24 mouse cellular contexts compared by ENCODE assay signal in the genomic region with DNA sequence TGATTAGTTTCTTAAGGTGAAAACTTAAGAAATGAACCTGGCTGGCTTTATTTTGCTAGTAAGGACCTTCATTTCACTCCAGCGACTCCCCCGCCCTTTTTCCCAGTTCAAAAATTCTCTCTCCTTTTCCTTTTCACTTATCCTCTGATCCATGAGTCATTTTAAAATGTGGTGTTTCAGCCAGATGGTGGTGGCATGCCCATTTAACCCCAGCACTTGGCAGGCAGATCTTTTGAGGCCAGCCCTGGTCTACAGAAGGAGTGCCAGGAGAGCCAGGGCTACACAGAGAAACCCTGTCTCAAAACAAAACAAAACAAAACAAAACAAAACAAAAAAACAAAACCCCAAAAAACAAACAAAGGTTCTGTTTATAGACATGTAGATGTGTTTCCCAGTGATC. TPM values are rescaled to one million over a fixed set of nuclear protein-coding genes. Genes with fewer than 3 reads are reported as not detected.
A peak's percentile ranks its signal among the peaks of the same experiment; 100 is the strongest.
DNase-seq lines count a peak whose midpoint lies in the region; ATAC-seq and TF ChIP-seq lines count a peak whose summit lies in the region.
"Had no signal": no experiment of that assay in that cellular context is flagged by ENCODE, and none has a peak within 500 bp of the region (broad histone marks: within the 10 kb centered on the region; RNA-seq: fewer than 3 reads in every experiment).

No protein-coding gene starts in this region.

- peak; percentile 51 for DNase-seq in left cerebral cortex, postnatal 4 days
- no peak for DNase-seq in left cerebral cortex, postnatal 25 days (ENCODE audit: low spot score in 2 of 2)
- no peak for DNase-seq in Patski (ENCODE audit: low read depth, low spot score)
- DNase-seq in cerebellum, adult 9-11 months: peak; percentile 77
- DNase-seq in kidney, postnatal 25 days: no peak
- DNase-seq in spleen, adult 12 weeks (ENCODE audit: low spot score): no peak
- DNase-seq: gastrocnemius, postnatal 25 days; kidney, adult 18-20 months; kidney, postnatal 10 days; layer of hippocampus, postnatal 36 days; liver; lung, postnatal 10 days; right cerebral cortex, postnatal 25 days; thymus, adult 2 months had no signal

- 67% methylated on average over 2 of the region's 2 CpGs for WGBS in forebrain, embryonic 16.5 days

- no peaks in the 10 kb centered on the region for H3K9me3 ChIP-seq in forebrain, embryonic 16.5 days (ENCODE audit: control insufficient read depth, low read length)
- H3K9me3 ChIP-seq: forebrain, embryonic 13.5 days; heart, embryonic 15.5 days; megakaryocyte, embryonic 14.5 days; midbrain, embryonic 15.5 days; stomach, embryonic 15.5 days had no signal

- intact Hi-C loops in left cerebral cortex, postnatal 4 days (cut with DNase I): no loop called here
- intact Hi-C loops in left cerebral cortex, postnatal 25 days (cut with DNase I): no loop called here

- no peak overlapping the region for H3K4me2 ChIP-seq in forebrain, embryonic 16.5 days (ENCODE audit: low read length)
- H3K4me2 ChIP-seq: forebrain, embryonic 13.5 days; heart, embryonic 15.5 days; midbrain, embryonic 15.5 days; stomach, embryonic 15.5 days had no signal

- H3K27me3 ChIP-seq in Patski: no peaks in the 10 kb centered on the region
- H3K27me3 ChIP-seq in forebrain, embryonic 16.5 days (replicated peaks; ENCODE audit: control insufficient read depth, insufficient read depth, low read length): no peaks in the 10 kb centered on the region
- H3K27me3 ChIP-seq: forebrain, embryonic 13.5 days; heart, embryonic 15.5 days; megakaryocyte, embryonic 14.5 days; midbrain, embryonic 15.5 days; stomach, embryonic 15.5 days had no signal

- H3K4me1 ChIP-seq in forebrain, embryonic 16.5 days (replicated peaks; ENCODE audit: control insufficient read depth, insufficient read depth, low read length): no peaks in the 10 kb centered on the region
- H3K4me1 ChIP-seq: forebrain, embryonic 13.5 days; midbrain, embryonic 15.5 days; stomach, embryonic 15.5 days had no signal

- CTCF ChIA-PET in Patski (lab: Charles Lee): interaction anchor here (0.7 to 2.1 kb wide), 3 partner anchors 11 to 114 kb away, joined by 4 to 7 read pairs (median 4); no protein-coding TSS in a partner anchor

- H3K9ac ChIP-seq in forebrain, embryonic 16.5 days (replicated peaks; ENCODE audit: low read depth, low read length): no peak overlapping the region
- H3K9ac ChIP-seq: forebrain, embryonic 13.5 days; heart, embryonic 15.5 days; midbrain, embryonic 15.5 days; stomach, embryonic 15.5 days had no signal

- no peak overlapping the region for H3K27ac ChIP-seq in forebrain, embryonic 16.5 days (ENCODE audit: low read length)
- H3K27ac ChIP-seq: forebrain, embryonic 13.5 days; heart, embryonic 15.5 days; layer of hippocampus, adult 2 months; midbrain, embryonic 15.5 days; stomach, embryonic 15.5 days had no signal

- no peak for TF ChIP-seq CTCF in Patski (IDR thresholded peaks at IDR 0.05)

- no peaks in the 10 kb centered on the region for H3K36me3 ChIP-seq in forebrain, embryonic 16.5 days (ENCODE audit: control insufficient read depth, insufficient read depth)
- H3K36me3 ChIP-seq: heart, embryonic 15.5 days; midbrain, embryonic 15.5 days; stomach, embryonic 15.5 days had no signal

- in situ Hi-C loops in Patski (cut with MboI; ENCODE audit: low pct_unique_long_range_greater_than_20kb): no loop called here

- no peak overlapping the region for H3K4me3 ChIP-seq in forebrain, embryonic 16.5 days (replicated peaks; ENCODE audit: low read length)
- H3K4me3 ChIP-seq: forebrain, embryonic 13.5 days; heart, embryonic 15.5 days; layer of hippocampus, adult 2 months; megakaryocyte, embryonic 14.5 days; midbrain, embryonic 15.5 days; stomach, embryonic 15.5 days had no signal

- POLR2A ChIA-PET in Patski (lab: Charles Lee): interaction anchor here (0.6 kb wide), 1 partner anchor 241 kb away, joined by 4 read pairs; no protein-coding TSS in a partner anchor

- peak; percentile 44 for ATAC-seq in Patski
- ATAC-seq in forebrain, embryonic 16.5 days: no peak
- ATAC-seq: CD4-positive, CD25-positive, alpha-beta regulatory T cell, adult 4 months; forebrain, embryonic 13.5 days; midbrain, embryonic 15.5 days had no signal

RNA-seq across cellular contexts. Expression of a gene that starts 9.6 kb away (rescaled TPM):
- 1 to 10 TPM; 2.7 to 3.0 TPM for total RNA-seq in left cerebral cortex, postnatal 4 days (2021)
- 1 to 10 TPM; 1.0 to 1.4 TPM for total RNA-seq in left cerebral cortex, postnatal 25 days (2021)
- polyA plus RNA-seq in Patski (2021): 0.33 TPM
- 1.1 and 1.3 TPM in 2 replicates for polyA plus RNA-seq in forebrain, embryonic 16.5 days (2015; fragmentation: Nextera tagmentation; extraction: Ambion mirVana)
- total RNA-seq: adrenal gland, adult 18-20 months; gastrocnemius, postnatal 25 days; heart, adult 8-10 months had no signal
- polyA plus RNA-seq: CD4-positive, CD25-positive, alpha-beta regulatory T cell, adult 4 months had no signal

RNA-seq across cellular contexts. Expression of a gene that starts 16.5 kb away (rescaled TPM):
- total RNA-seq in left cerebral cortex, postnatal 4 days (2021): 10 to 100 TPM; 49.9 to 52.4 TPM
- total RNA-seq in left cerebral cortex, postnatal 25 days (2021): 10 to 100 TPM; 47.0 to 47.5 TPM
- polyA plus RNA-seq in Patski (2021): 28.2 TPM
- polyA plus RNA-seq in forebrain, embryonic 16.5 days (2015; fragmentation: Nextera tagmentation; extraction: Ambion mirVana): 47.3 and 49.9 TPM in 2 replicates

RNA-seq across cellular contexts. Expression of a gene that starts 47.0 kb away (rescaled TPM):
- total RNA-seq in left cerebral cortex, postnatal 4 days (2021): 1 to 10 TPM; 1.1 to 2.1 TPM
- under 1 TPM; 0.14 to 0.18 TPM for total RNA-seq in left cerebral cortex, postnatal 25 days (2021)
- 0.31 TPM for polyA plus RNA-seq in Patski (2021)
- 0.93 and 1.1 TPM in 2 replicates for polyA plus RNA-seq in forebrain, embryonic 16.5 days (2015; fragmentation: Nextera tagmentation; extraction: Ambion mirVana)

Comparison
In these comparisons a context has a peak if more than half of its experiments do, and no peak if none do; other contexts are left out.
1. DNase-seq: peak in left cerebral cortex, postnatal 4 days (single experiment) and cerebellum, adult 9-11 months (single experiment); none in left cerebral cortex, postnatal 25 days (0 of 2), Patski (single experiment), kidney, postnatal 25 days (0 of 2) and spleen, adult 12 weeks (single experiment).